Mouse (Mus musculus) hindbrain, embryonic 16.5 days (tissue): ENCODE data around the gene Serpina1e. TPM values are rescaled to one million over a fixed set of nuclear protein-coding genes. Genes with fewer than 3 reads are reported as not detected.
"Not testable (repeated sequence)": the region's sequence is repeated elsewhere in the genome, so short reads cannot be mapped to it uniquely, and the experiment has no call there.

ENCODE experiments used
- ATAC-seq: fragments of 200-750 bp; cut with Nextera tagmentation; 2 replicates; pipeline ENCODE4 v1.8.0; 2017; ENCODE audit warnings: moderate TSS enrichment, moderate library complexity
- H3K27ac ChIP-seq: fragments of 300-500 bp; sonication (generic); 2 replicates; pipeline ENCODE4 v1.5.1; 2014; ENCODE audit warnings: low read depth, mild to moderate bottlenecking, control low read depth, low read length, moderate library complexity
- H3K27me3 ChIP-seq: fragments of 300-500 bp; sonication (generic); replicated peaks from 2 replicates; pipeline ENCODE4 v1.6.1; 2014; ENCODE audit warnings: low read length; ENCODE audit not compliant: control insufficient read depth, insufficient read depth
- H3K36me3 ChIP-seq: fragments of 300-500 bp; sonication (generic); 2 replicates; pipeline ENCODE4 v1.6.1; 2014; ENCODE audit warnings: mild to moderate bottlenecking, low read length, moderate library complexity, mixed read lengths; ENCODE audit not compliant: control insufficient read depth, insufficient read depth
- H3K4me1 ChIP-seq: fragments of 300-500 bp; sonication (generic); 2 replicates; pipeline ENCODE4 v1.6.1; 2014; ENCODE audit warnings: low read depth, low read length; ENCODE audit not compliant: control insufficient read depth, insufficient read depth
- H3K4me2 ChIP-seq: fragments of 300-500 bp; sonication (generic); 2 replicates; pipeline ENCODE4 v1.6.1; 2014; ENCODE audit warnings: mild to moderate bottlenecking, low read length, control low read depth, moderate library complexity
- H3K4me3 ChIP-seq: fragments of 300-500 bp; sonication (generic); 2 replicates; pipeline ENCODE4 v1.5.1; 2014; ENCODE audit warnings: mild to moderate bottlenecking, low read length, control low read depth, moderate library complexity
- H3K9ac ChIP-seq: fragments of 300-500 bp; sonication (generic); 2 replicates; pipeline ENCODE4 v1.6.1; 2014; ENCODE audit warnings: low read depth, mild to moderate bottlenecking, control low read depth, low read length, moderate library complexity
- H3K9me3 ChIP-seq: fragments of 300-500 bp; sonication (generic); 2 replicates; pipeline ENCODE4 v1.6.1; 2014; ENCODE audit warnings: mild to moderate bottlenecking, low read length, moderate library complexity; ENCODE audit not compliant: control insufficient read depth
- WGBS: fragments of 180-500 bp; shearing (Covaris S2); extraction: QIAGEN DNeasy Blood & Tissue Kit; methylation state at CpG from one replicate; pipeline ENCODE4 v1.1.7; 2014; 5-methylcytosine and 5-hydroxymethylcytosine counted together
- polyA plus RNA-seq: library from polyadenylated mRNA; unstranded; fragments of >200 nt; fragmentation: Nextera tagmentation; extraction: Ambion mirVana; gene quantifications from 2 replicates; pipeline ENCODE4 v1.2.1, GENCODE M21; 2015

Serpina1e gene
- polyA plus RNA-seq, 1 experiment from 2014 or later = not detected

DNA sequence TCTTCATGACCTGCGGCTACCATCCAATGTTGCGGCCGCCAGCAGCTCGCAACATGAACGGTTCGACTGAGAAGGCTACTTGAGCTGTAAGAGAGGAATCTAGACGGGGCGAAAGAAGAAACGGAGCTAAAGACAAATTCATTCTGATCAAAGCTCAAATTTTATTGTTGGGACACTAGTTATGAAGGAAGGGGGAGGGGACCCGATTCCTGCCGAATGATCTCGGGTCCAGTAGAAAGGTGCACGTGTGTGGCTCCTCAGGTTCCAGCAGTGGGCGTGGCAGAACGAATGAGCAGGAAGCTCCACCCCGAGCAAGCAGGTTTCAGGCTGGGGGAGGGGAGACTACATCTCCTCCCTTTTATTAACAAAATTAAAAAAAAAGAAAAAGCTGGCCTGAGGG is 49.6 kb downstream of the Serpina1e start:
- not testable (repeated sequence) for H3K4me1 ChIP-seq, H3K9me3 ChIP-seq, H3K36me3 ChIP-seq, H3K9ac ChIP-seq, H3K4me3 ChIP-seq, H3K27me3 ChIP-seq, H3K4me2 ChIP-seq, H3K27ac ChIP-seq, ATAC-seq
- WGBS = 95% methylated on average over 11 of the region's 16 CpGs

DNA sequence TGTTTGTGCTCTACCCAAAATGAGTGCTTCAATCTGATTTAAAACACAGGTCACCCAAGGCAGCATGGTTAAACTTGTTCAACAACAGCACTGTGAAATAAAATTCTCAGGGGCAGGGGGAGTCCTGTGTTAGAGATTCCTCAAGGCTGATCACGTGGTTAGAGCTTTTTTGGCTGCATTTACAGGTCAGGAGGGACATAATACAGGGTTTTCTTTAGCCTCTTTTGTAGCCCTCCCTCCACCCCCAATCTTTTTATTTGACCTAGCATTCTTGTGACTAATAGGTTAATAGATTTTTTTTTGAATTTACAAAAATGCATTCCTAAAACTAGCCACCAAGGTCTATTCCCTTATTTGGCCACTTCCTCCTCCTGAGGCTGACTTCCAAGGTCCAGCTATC is 51.0 kb downstream of the Serpina1e start:
- not testable (repeated sequence) for H3K4me2 ChIP-seq, H3K9ac ChIP-seq, H3K4me3 ChIP-seq, H3K27me3 ChIP-seq, H3K9me3 ChIP-seq, H3K36me3 ChIP-seq, H3K4me1 ChIP-seq, H3K27ac ChIP-seq, ATAC-seq
- 47% methylated on average over 1 of the region's 1 CpGs for WGBS

DNA sequence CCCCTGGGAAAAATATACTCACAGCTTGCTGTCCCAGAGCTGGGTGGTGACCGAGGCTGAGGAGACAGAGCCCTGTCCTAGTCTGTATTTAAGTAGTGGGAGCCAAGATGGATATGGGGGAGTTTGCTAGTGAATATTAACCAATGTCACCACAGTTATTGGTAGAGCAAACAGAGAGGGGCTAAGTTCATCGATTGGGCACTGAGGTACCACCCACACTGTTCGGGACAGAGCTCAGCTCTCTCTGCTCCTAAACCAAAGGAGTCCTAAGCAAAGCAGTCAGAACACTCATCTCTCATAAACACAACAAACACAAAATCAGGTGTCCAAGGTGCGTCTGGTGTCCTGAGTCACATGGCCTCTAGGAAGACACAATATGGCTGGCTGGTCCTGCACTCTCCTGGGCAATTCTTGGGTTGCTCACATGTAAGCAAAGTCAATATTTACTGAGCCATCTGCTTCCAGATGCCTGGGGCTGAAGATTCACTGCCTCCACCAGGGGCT is 53.9 kb downstream of the Serpina1e start, which contains the start of gene Serpina1c:
TSS of gene Serpina1c (minus strand) at position 51 of the 504 bp plus-strand sequence.
- not testable (repeated sequence) for H3K9ac ChIP-seq
- 75% methylated on average over 4 of the region's 4 CpGs for WGBS

DNA sequence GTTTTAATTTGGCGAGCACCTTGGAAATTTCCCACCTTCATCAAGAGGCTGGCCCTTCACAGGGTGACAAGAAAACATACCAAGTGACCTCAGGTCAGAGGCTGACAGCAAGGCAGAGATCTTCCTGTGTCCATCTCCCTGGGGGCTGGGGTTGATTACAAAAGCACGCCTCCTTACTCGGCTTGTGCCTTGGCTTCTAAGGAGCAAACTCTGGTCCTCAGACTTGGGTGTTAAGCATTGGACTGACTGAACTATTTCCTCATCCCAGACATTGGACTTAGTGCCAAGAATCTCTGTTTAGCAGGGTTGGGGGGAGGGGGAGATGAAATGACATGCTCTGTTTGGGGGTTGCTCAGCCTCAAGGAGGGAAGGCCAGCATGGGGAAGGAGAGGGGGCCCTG is 56.8 kb downstream of the Serpina1e start:
- not testable (repeated sequence) for H3K27ac ChIP-seq, H3K4me2 ChIP-seq, ATAC-seq, H3K4me1 ChIP-seq, H3K4me3 ChIP-seq, H3K27me3 ChIP-seq, H3K9me3 ChIP-seq, H3K36me3 ChIP-seq, H3K9ac ChIP-seq
- 94% methylated on average over 3 of the region's 3 CpGs for WGBS

More for the DNA sequence above, 53.9 kb downstream of the Serpina1e start, which contains the start of gene Serpina1c:
- H3K4me2 ChIP-seq, H3K27ac ChIP-seq, H3K36me3 ChIP-seq, H3K9me3 ChIP-seq, H3K4me1 ChIP-seq, ATAC-seq, H3K4me3 ChIP-seq, H3K27me3 ChIP-seq: not testable (repeated sequence)

Other genes starting within 250 kb of the Serpina1e start
- gene Serpina1d, start 185.4 kb downstream of the Serpina1e start, polyA plus RNA-seq = not detected in 2 replicates
- not detected in 2 replicates for gene Serpina1b, start 128.6 kb downstream of the Serpina1e start, polyA plus RNA-seq
- gene Serpina1a, start 95.4 kb downstream of the Serpina1e start, polyA plus RNA-seq = not detected in 2 replicates
- not detected in 2 replicates for gene Serpina1c, start 54.1 kb downstream of the Serpina1e start, polyA plus RNA-seq
- gene Serpina11, start 31.0 kb upstream of the Serpina1e start, polyA plus RNA-seq = not detected in 2 replicates
- 0.09 and 0.27 TPM in 2 replicates for gene Serpina9, start 54.8 kb upstream of the Serpina1e start, polyA plus RNA-seq
- not detected in 2 replicates for gene Serpina12, start 85.5 kb upstream of the Serpina1e start, polyA plus RNA-seq
- gene Serpina5, start 142.1 kb upstream of the Serpina1e start, polyA plus RNA-seq = not detected in 2 replicates
- gene Serpina3a, start 153.7 kb upstream of the Serpina1e start, polyA plus RNA-seq = not detected in 2 replicates
- not detected in 2 replicates for gene Serpina3b, start 169.0 kb upstream of the Serpina1e start, polyA plus RNA-seq
- not detected in 2 replicates for gene Serpina3c, start 194.9 kb upstream of the Serpina1e start, polyA plus RNA-seq